Mouse (Mus musculus): ENCODE measurements around the gene Vwa3a.

DNA sequence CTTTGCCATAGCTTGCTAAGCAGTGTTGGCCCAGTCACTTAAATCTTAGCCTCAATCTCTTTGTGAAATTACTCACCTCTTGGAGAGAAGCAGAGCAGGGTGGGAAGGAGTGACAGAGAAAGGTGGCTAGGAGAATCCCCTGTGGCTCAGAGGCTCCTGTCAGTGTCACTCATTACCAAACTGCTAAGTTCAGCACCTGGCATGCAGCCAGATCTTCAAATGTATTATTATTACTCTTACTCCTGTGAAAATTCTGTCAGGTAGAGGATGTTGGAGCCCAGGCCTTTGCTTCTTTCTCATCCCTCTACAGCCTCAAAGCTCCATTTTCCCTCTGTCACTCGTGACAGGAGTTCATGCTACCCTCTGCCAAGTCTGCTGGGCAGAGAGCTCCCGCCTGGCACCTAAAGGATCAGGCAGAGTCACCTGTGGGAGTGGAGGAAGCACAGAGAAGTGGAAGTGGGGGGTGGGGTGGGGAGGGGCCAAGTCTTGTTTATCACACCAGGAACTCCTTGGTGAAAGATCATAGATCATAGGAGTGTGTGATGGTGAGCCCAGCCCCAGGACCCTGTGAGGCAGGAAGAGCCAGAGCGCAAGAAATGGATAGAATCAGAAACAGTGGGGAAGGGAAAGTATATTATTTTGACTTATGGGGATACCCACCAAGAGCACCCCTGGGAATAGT is 109.9 kb downstream of the Vwa3a start:
- no peak for TF ChIP-seq CTCF (IDR thresholded peaks at IDR 0.05; ENCODE audit: low read depth)
- TF ChIP-seq EP300 (IDR thresholded peaks at IDR 0.05; ENCODE audit: low read depth) = no peak

Data from liver, postnatal 0 days (tissue).